Mouse (Mus musculus) megakaryocyte, embryonic 14.5 days (primary cell): Measurements from ENCODE around the gene Cebpz. TPM values are rescaled to one million over a fixed set of nuclear protein-coding genes. Genes with fewer than 3 reads are reported as not detected.

ENCODE experiments used
- H3K27me3 ChIP-seq: replicated peaks from 2 replicates; pipeline ENCODE3; 2012; ENCODE audit warnings: inconsistent platforms
- H3K36me3 ChIP-seq: replicated peaks from 2 replicates; pipeline ENCODE3; 2012; ENCODE audit warnings: low read length, inconsistent platforms, mixed read lengths
- H3K4me1 ChIP-seq: 2 replicates; pipeline ENCODE4 v1.6.1; 2012; ENCODE audit warnings: inconsistent platforms
- H3K4me3 ChIP-seq: replicated peaks from 2 replicates; pipeline ENCODE3; 2012; ENCODE audit warnings: moderate library complexity, mild to moderate bottlenecking, inconsistent platforms
- H3K9me3 ChIP-seq: 2 replicates; pipeline ENCODE4 v1.6.1; 2012; ENCODE audit warnings: inconsistent platforms
- FLI1 ChIP-seq: IDR thresholded peaks from 2 replicates; pipeline ENCODE4 v1.6.1; 2012; ENCODE audit warnings: low read length, inconsistent platforms, mixed read lengths
- GATA1 ChIP-seq: IDR thresholded peaks from 3 replicates; pipeline ENCODE4 v1.6.1; 2012; ENCODE audit warnings: mixed read lengths, low read length, inconsistent platforms, borderline replicate concordance
- polyA plus RNA-seq: library from polyadenylated mRNA; stranded (reverse); fragments of >175 nt; gene quantifications from 2 replicates; pipeline ENCODE4 v1.2.3, GENCODE M21; 2012; ENCODE audit warnings: low replicate concordance; ENCODE audit not compliant: insufficient read depth

The Cebpz gene
- polyA plus RNA-seq, 1 experiment = 6.0 TPM

DNA sequence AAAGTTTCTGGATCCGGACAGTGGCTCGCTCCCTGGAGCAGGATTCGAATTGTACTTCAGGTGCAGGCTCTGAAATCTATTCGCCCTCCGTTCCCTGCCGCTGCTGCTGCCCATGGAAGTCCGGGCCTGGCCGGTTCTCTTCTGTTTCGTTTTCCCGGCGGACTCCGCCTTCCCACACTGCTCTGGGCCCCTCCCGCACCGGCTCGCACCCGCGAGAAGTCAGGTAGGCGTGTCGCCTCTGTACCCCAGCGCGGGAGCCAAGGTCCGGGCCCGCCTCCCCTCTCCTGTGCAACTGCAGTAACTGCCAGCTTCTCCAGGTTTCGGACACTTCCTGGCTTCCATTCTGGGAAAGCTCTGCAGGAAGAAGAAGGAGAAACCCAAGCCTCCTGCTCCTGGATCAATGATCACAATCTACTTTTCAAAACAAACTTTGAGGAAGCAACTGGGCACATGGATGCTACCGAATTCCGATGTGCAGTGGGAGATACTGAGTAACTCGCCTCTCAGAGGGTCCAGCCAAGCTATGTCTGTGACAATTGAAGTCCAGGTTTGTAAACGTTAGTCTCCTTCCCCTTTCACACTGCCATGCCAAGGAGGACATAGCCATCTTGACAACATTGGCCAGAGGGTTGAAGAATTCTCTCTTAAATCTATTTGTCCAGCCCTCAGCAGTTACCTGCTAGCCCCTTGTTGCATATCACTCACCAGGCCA lies 54.3 kb downstream of the Cebpz start, which contains the start of gene Eif2ak2:
Gene Eif2ak2, minus strand, starts transcription at position 173 of the 712 bp plus-strand sequence.
- TF ChIP-seq GATA1 (no peak), FLI1 (no peak)
- H3K4me3 ChIP-seq = peak within 1 kb of the TSS; percentile 93
- no peaks in the 10 kb centered on the region for H3K27me3 ChIP-seq
- H3K9me3 ChIP-seq = peaks cover 10% of the 10 kb centered on the region
- H3K36me3 ChIP-seq = peaks cover 42% of the 10 kb centered on the region
- peaks cover 21% of the 10 kb centered on the region for H3K4me1 ChIP-seq

DNA sequence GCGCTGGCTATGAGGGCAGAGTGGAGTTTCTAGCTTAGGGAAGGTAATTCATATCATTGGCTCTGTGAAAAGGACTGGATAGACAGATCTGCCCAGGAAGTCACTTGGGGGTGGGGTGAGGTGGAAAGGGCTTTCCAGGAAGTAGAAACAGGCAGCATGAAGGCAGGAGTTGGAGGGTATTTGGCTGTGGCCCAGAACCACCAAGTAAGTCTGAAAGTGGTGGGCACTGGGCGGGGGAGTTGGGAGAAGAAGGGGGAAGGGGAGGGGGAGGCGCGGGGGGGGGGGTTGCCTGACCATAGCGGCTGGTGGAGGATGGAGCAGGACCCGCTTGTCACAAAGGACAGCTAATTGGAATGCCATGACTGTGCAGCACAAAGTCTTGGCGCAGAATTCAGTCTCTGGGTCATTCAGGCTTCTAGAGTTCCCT lies 55.0 kb downstream of the Cebpz start:
- peaks cover 47% of the 10 kb centered on the region for H3K36me3 ChIP-seq
- peak overlapping the region; percentile 93 for H3K4me3 ChIP-seq
- peaks cover 21% of the 10 kb centered on the region for H3K4me1 ChIP-seq
- peaks cover 10% of the 10 kb centered on the region for H3K9me3 ChIP-seq
- TF ChIP-seq GATA1 (no peak), FLI1 (no peak)
- H3K27me3 ChIP-seq = no peaks in the 10 kb centered on the region

DNA sequence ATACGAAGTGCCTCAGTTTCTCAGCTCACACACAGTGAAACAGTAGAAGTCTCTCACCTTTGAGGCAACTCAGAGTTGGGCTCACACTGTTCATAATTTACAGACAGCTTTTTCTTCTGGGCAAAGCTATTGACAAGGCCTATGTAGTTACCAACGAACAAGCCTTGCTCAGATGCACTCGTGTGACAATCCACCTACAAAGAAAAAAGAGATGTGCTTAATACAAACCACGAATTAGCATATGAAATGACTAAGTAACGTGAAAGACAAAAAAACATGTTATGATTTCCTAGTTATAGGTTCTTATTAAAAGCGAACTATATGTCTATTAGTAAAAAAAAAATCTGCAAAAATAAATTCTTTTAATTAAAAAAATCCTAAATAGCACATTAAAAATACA lies 63.0 kb downstream of the Cebpz start:
- Histone ChIP-seq H3K9me3 (no peaks in the 10 kb centered on the region), H3K27me3 (no peaks in the 10 kb centered on the region), H3K4me3 (no peak overlapping the region), H3K4me1 (no peaks in the 10 kb centered on the region), H3K36me3 (peaks cover 88% of the 10 kb centered on the region)
- TF ChIP-seq GATA1 = no peak
- no peak for TF ChIP-seq FLI1

Other genes starting within 250 kb of the Cebpz start
- gene Strn, start 199.9 kb downstream of the Cebpz start, polyA plus RNA-seq = 1.3 and 1.9 TPM in 2 replicates
- 0.78 and 2.2 TPM in 2 replicates for gene Heatr5b, start 101.7 kb downstream of the Cebpz start, polyA plus RNA-seq
- gene Gpatch11, start 101.5 kb downstream of the Cebpz start, polyA plus RNA-seq = 1.1 and 4.7 TPM in 2 replicates
- 7.4 TPM in 1 of 2 replicates, not detected in the other for gene Eif2ak2, start 54.5 kb downstream of the Cebpz start, polyA plus RNA-seq
- not detected in 2 replicates for gene Sult6b1, start 30.1 kb downstream of the Cebpz start, polyA plus RNA-seq
- gene Cebpzos, start 20.6 kb downstream of the Cebpz start, polyA plus RNA-seq = 4.5 TPM in 1 of 2 replicates, not detected in the other
- 2.2 TPM in 1 of 2 replicates, not detected in the other for gene Ndufaf7, start 70 bp upstream of the Cebpz start, polyA plus RNA-seq
- gene Prkd3, start 83.8 kb upstream of the Cebpz start, polyA plus RNA-seq = 0.23 TPM in 1 of 2 replicates, not detected in the other
- gene Qpct, start 114.8 kb upstream of the Cebpz start, polyA plus RNA-seq = not detected in 2 replicates